Mouse (Mus musculus) heart, embryonic 15.5 days (tissue): ENCODE results near the gene Hist1h3b. TPM values are rescaled to one million over a fixed set of nuclear protein-coding genes. Genes with fewer than 3 reads are reported as not detected.
"Not testable (repeated sequence)": the region's sequence is repeated elsewhere in the genome, so short reads cannot be mapped to it uniquely, and the experiment has no call there.

ENCODE experiments used
- ATAC-seq: fragments of 200-750 bp; cut with Nextera tagmentation; replicated peaks from 2 replicates; pipeline ENCODE4 v1.8.0; 2017; ENCODE audit warnings: low read depth, moderate TSS enrichment; ENCODE audit not compliant: insufficient number of reproducible peaks, insufficient read depth, low FRiP score
- H3K27ac ChIP-seq: fragments of 300-500 bp; sonication (generic); 2 replicates; pipeline ENCODE4 v1.5.1; 2015; ENCODE audit warnings: mild to moderate bottlenecking, inconsistent platforms
- H3K27me3 ChIP-seq: fragments of 300-500 bp; sonication (generic); 2 replicates; pipeline ENCODE4 v1.6.1; 2015; ENCODE audit warnings: inconsistent platforms
- H3K36me3 ChIP-seq: fragments of 300-500 bp; sonication (generic); 2 replicates; pipeline ENCODE4 v1.6.1; 2015; ENCODE audit warnings: mild to moderate bottlenecking, inconsistent platforms
- H3K4me1 ChIP-seq: fragments of 300-500 bp; sonication (generic); replicated peaks from 2 replicates; pipeline ENCODE4 v1.6.1; 2015; ENCODE audit warnings: inconsistent platforms
- H3K4me2 ChIP-seq: fragments of 300-500 bp; sonication (generic); 2 replicates; pipeline ENCODE4 v1.6.1; 2015; ENCODE audit warnings: inconsistent platforms, mild to moderate bottlenecking, moderate library complexity
- H3K4me3 ChIP-seq: fragments of 300-500 bp; sonication (generic); 2 replicates; pipeline ENCODE4 v1.5.1; 2015; ENCODE audit warnings: mild to moderate bottlenecking, inconsistent platforms
- H3K9ac ChIP-seq: fragments of 300-500 bp; sonication (generic); 2 replicates; pipeline ENCODE4 v1.6.1; 2015; ENCODE audit warnings: mild to moderate bottlenecking, inconsistent platforms
- H3K9me3 ChIP-seq: fragments of 300-500 bp; sonication (generic); replicated peaks from 2 replicates; pipeline ENCODE4 v1.6.1; 2016; ENCODE audit warnings: inconsistent platforms
- WGBS: fragments of 180-500 bp; shearing (Covaris S2); methylation state at CpG from one replicate; pipeline ENCODE4 v1.1.7; 2015; ENCODE audit warnings: mixed read lengths; 5-methylcytosine and 5-hydroxymethylcytosine counted together
- polyA plus RNA-seq: library from polyadenylated mRNA; unstranded; fragments of >200 nt; fragmentation: Nextera tagmentation; extraction: Ambion mirVana; gene quantifications from 2 replicates; pipeline ENCODE4 v1.2.1, GENCODE M21; 2015

Hist1h3b gene
- polyA plus RNA-seq, 1 experiment from 2014 or later: 4.7 TPM

DNA sequence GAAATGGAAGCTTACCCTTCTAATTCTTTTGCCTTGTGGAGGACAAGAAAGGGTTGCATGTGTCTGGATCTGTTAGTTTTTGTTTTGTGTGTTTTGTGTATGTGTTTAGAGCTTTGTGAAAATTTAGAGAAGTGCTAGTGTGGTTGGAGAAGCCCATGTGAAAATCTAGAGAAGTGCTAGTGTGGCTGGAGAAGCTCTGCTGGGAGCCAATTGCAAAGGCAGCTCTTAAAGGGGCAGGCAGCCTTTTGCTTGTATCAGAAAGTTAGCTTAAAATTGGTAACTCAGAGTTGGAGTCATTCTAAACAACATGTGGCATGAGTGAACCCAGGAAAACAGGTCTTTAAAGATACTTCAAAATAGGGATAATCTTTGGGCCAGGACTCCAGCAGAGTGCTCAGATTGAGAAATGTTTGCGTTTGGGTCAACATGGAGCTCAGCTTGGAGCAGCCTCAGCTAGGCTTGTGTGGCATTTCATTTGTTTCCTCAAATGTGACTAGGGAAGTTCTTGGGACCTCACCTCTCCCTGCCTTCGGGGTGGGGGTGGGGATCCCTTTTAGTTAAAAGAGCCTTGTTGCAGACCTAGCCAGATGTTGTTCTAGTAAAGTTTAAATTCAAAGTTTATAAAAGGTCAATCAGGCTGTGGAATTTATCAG is 34.3 kb upstream of the Hist1h3b start:
- not testable (repeated sequence) for H3K9ac ChIP-seq, H3K27ac ChIP-seq, H3K4me2 ChIP-seq, H3K9me3 ChIP-seq, H3K36me3 ChIP-seq, H3K4me1 ChIP-seq, ATAC-seq, H3K4me3 ChIP-seq, H3K27me3 ChIP-seq
- 17% methylated on average over 2 of the region's 2 CpGs for WGBS

DNA sequence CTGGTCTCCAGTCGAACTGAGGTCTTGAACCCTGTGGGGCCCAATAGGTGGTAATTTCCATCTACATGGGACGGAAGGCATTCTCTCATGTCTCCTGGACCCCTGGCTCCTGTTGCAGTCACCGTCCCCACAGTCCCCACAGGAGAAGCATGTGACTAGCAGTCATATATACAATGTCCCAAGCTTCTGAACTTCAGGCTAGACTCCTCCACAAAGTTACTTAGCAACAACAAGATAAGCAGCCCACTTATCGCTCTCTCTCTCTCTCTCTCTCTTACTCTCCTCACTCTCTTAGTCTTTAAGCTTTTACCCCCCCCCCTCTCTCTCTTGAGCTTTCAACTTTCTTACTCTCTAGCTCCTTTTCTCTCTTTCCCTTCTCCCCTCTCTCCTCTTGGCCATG is 27.8 kb upstream of the Hist1h3b start:
- ATAC-seq: no peak
- H3K9ac ChIP-seq: no peak overlapping the region
- no peak overlapping the region for H3K4me3 ChIP-seq
- no peaks in the 10 kb centered on the region for H3K9me3 ChIP-seq
- no peak overlapping the region for H3K4me2 ChIP-seq
- H3K4me1 ChIP-seq: peaks cover 2% of the 10 kb centered on the region; the same call in 1 of the 2 replicates
- H3K27ac ChIP-seq: no peak overlapping the region
- H3K27me3 ChIP-seq: no peaks in the 10 kb centered on the region
- H3K36me3 ChIP-seq: no peaks in the 10 kb centered on the region
- 50% methylated on average over 4 of the region's 4 CpGs for WGBS

DNA sequence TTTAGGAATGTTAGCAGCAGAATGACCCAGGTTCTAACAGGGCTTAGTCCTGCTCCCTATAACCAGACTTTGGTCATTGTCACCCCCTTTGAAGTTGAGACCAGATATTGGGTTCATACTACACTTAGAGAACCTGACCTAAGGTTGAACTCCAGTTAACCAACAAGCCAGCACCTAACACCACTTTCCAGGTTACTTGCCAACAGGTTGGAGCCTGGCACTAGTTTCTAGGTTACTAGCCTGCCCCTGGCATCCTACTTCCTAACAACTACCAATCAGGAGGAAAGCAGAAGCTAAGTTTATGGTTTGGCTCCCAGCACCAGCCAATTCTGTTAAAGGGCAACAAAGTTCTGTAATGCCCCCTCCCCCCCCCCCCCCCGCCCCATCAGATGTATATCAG is 26.9 kb upstream of the Hist1h3b start:
- H3K4me1 ChIP-seq: peaks cover 2% of the 10 kb centered on the region; the same call in 1 of the 2 replicates
- no peak overlapping the region for H3K4me2 ChIP-seq
- no peaks in the 10 kb centered on the region for H3K36me3 ChIP-seq
- no peaks in the 10 kb centered on the region for H3K9me3 ChIP-seq
- no peaks in the 10 kb centered on the region for H3K27me3 ChIP-seq
- WGBS: 80% methylated on average over 1 of the region's 1 CpGs
- H3K9ac ChIP-seq: no peak overlapping the region
- ATAC-seq: no peak
- no peak overlapping the region for H3K27ac ChIP-seq
- H3K4me3 ChIP-seq: no peak overlapping the region

DNA sequence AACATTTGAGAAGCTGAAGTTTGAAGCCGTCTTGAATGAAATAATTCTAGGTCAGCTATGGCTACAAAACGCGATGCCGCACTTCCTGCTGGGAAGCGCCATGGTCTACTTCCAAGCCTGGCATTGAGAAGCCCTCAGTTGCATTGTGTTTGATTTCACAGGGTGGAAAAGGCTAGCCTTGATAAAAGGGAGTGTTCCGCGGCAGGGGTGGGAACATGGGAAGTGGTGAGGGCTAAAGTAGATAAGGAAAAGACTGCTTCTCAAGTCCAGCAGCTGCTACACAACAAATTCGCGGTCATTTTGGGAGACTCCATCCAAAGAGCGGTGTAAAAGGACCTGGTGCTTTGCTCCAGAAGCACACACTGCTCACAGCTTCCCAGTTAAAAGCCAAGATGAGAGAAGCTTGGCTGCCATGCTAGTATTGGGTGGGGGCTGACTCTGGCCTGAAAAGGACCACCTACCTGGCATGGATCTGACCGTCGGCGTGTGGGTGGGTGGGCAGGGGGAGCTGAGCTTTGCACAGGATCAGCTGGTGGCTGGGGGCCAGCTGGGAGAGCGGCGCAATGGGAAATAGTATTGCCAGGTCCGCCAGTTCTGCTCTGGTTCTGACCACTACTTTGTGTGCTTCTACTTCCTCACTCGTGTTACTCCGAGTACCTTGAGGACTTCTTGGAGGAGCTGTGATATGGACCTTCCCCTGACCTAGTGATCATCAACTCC is 23.4 kb upstream of the Hist1h3b start:
- peaks cover 9% of the 10 kb centered on the region for H3K4me1 ChIP-seq
- no peak for ATAC-seq
- H3K27ac ChIP-seq: 0 out of 2 replicates have a peak overlapping the region, but pooled peaks have one; percentile 1
- no peak overlapping the region for H3K4me2 ChIP-seq
- no peaks in the 10 kb centered on the region for H3K27me3 ChIP-seq
- 70% methylated on average over 18 of the region's 18 CpGs for WGBS
- H3K9me3 ChIP-seq: no peaks in the 10 kb centered on the region
- no peak overlapping the region for H3K4me3 ChIP-seq
- no peaks in the 10 kb centered on the region for H3K36me3 ChIP-seq
- no peak overlapping the region for H3K9ac ChIP-seq

DNA sequence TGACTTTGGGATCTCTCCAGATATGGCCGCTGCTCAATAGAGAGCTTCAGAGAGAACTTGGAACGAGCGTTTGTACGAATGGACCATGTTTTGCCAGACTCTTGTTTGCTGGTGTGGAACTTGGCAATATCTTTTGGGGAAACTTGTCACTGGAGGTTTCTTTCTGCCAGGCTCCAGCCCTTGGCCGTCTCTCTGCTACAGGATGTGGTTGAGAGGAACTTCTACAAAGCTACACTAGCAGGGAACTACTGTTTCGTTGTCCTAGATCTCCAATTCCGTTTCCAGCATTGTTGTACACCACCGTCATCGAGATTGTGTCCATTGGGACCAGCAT is 22.9 kb upstream of the Hist1h3b start:
- Histone ChIP-seq H3K27ac (0 out of 2 replicates have a peak overlapping the region, but pooled peaks have one; percentile 1), H3K9me3 (no peaks in the 10 kb centered on the region), H3K27me3 (no peaks in the 10 kb centered on the region), H3K9ac (no peak overlapping the region), H3K4me2 (no peak overlapping the region), H3K4me1 (peaks cover 7% of the 10 kb centered on the region), H3K36me3 (no peaks in the 10 kb centered on the region), H3K4me3 (no peak overlapping the region)
- no peak for ATAC-seq
- 82% methylated on average over 9 of the region's 9 CpGs for WGBS

DNA sequence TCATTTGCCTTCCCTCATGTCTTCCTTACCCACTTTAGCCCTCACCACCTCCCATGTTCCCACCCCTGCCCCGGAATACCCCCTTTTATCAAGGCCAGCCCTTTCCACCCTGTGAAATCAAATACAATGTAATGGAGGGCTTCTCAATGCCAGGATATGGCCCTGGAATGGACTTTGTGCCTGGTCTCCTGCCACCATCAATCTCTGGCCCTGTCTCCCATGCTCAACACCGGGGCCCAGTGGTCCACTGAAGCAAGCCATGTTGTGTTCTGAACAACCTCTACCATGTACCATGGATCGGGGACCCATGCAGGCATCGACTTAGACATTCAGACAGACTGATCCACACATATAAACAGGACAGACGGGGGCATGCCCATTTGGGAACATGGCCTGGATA is 22.4 kb upstream of the Hist1h3b start:
- no peak for ATAC-seq
- no peaks in the 10 kb centered on the region for H3K27me3 ChIP-seq
- H3K4me1 ChIP-seq: peaks cover 6% of the 10 kb centered on the region
- H3K27ac ChIP-seq: no peak overlapping the region
- 92% methylated on average over 5 of the region's 5 CpGs for WGBS
- H3K4me3 ChIP-seq: no peak overlapping the region
- H3K9ac ChIP-seq: no peak overlapping the region
- H3K4me2 ChIP-seq: no peak overlapping the region
- no peaks in the 10 kb centered on the region for H3K36me3 ChIP-seq
- H3K9me3 ChIP-seq: no peaks in the 10 kb centered on the region

DNA sequence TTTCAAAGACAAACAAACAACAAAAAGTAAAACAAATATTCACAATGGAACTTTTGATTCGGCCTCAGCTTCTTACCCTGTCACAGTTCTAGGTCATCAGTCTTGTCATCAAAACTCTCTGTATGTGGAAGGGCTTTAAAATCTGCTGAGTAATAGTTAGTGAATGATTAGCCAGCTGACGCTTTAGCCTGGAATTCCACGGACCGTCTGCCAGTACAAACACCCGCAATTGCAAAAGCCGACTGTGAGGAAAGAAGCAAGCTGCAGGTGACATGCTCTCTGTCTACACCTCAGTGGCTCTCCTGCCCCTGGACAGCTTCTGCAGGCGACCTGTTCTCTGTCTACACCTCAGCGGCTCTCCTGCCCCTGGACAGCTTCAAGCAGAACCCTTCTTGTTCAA is 21.6 kb upstream of the Hist1h3b start:
- H3K9me3 ChIP-seq: no peaks in the 10 kb centered on the region
- no peaks in the 10 kb centered on the region for H3K36me3 ChIP-seq
- 13% methylated on average over 8 of the region's 8 CpGs for whole genome bisulfite sequencing
- peaks cover 6% of the 10 kb centered on the region for H3K4me1 ChIP-seq
- no peak overlapping the region for H3K4me3 ChIP-seq
- ATAC-seq: no peak
- no peak overlapping the region for H3K4me2 ChIP-seq
- H3K27ac ChIP-seq: no peak overlapping the region
- H3K27me3 ChIP-seq: no peaks in the 10 kb centered on the region
- H3K9ac ChIP-seq: no peak overlapping the region

DNA sequence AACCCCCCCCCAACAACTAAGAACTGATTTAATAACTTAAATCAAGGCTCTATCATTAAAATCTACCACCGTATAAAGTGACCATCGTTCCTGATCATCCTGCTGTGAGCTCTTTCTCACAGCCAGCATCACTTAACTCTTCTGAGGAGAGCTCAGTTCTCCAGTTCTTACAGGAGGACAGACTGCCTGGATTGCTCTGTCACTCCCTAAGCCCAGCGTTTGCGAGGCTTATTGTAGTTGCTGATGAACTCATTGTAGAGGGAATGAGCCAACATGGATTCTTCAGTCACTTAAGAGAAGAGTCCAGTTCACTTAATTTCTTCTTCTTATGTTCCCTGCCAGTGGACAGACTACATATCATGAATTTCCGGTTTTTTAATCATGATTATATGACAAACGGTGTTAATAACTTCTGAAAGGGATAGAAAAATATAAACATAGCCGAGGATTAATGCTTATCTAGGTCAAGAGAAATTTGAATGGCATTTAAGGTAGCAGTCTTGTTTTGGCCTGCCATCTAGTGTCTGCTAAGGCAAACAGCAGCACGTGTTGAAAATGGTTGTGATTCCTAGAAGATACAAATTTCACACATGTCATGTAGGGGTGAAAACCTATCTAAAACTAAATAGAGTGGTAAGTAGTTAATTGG is 19.8 kb upstream of the Hist1h3b start:
- no peak for ATAC-seq
- WGBS: 22% methylated on average over 8 of the region's 8 CpGs

DNA sequence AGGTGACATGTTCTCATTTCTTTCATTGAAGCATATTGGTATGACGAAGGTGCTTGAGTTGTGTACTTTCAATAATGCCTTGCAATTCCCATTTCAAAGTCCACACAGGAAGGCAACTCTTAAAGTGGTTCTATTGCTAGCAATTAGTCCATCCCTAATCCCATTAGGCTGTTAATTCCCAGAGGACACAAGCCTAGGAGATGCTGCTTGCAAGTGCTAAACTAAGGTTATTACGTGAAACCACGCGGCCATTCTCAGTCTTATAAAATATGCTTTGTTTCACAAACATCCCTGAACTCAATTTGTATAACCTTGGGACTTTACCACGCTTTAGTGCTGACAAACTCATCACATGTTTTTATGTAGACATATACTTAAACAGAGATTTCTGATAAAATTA is 15.0 kb upstream of the Hist1h3b start:
- H3K27me3 ChIP-seq: no peaks in the 10 kb centered on the region
- ATAC-seq: no peak
- H3K9ac ChIP-seq: no peak overlapping the region
- no peaks in the 10 kb centered on the region for H3K36me3 ChIP-seq
- WGBS: 86% methylated on average over 5 of the region's 5 CpGs
- no peak overlapping the region for H3K4me2 ChIP-seq
- H3K4me1 ChIP-seq: peaks cover 20% of the 10 kb centered on the region
- no peak overlapping the region for H3K27ac ChIP-seq
- no peak overlapping the region for H3K4me3 ChIP-seq
- no peaks in the 10 kb centered on the region for H3K9me3 ChIP-seq

More for the DNA sequence above, 19.8 kb upstream of the Hist1h3b start:
- no peak overlapping the region for H3K4me3 ChIP-seq
- no peak overlapping the region for H3K9ac ChIP-seq
- no peak overlapping the region for H3K4me2 ChIP-seq
- H3K4me1 ChIP-seq: peaks cover 6% of the 10 kb centered on the region
- H3K36me3 ChIP-seq: no peaks in the 10 kb centered on the region
- H3K9me3 ChIP-seq: no peaks in the 10 kb centered on the region
- no peaks in the 10 kb centered on the region for H3K27me3 ChIP-seq
- no peak overlapping the region for H3K27ac ChIP-seq

DNA sequence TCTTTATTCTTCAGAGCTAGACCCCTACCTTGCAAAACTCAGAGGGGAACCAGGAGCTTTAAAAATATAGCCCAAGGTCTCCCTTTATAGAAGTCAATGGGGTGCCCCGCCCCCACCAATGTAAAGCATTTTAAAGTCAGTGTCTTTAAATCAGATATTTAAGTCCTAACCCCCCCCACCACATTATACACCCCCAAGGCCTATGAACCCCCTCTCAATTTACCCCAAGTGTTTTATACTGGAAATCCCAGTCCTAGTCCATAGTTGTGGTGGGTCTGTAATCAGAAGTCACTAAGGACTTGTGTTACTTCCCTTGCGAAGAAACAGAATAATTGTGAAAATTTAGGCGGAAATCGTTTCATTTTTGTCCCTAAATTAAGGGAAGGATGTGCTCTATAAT is 14.0 kb upstream of the Hist1h3b start:
- Histone ChIP-seq H3K4me2 (peak overlapping the region; percentile 97), H3K36me3 (no peaks in the 10 kb centered on the region), H3K9me3 (no peaks in the 10 kb centered on the region), H3K27ac (peak overlapping the region; percentile 99), H3K27me3 (no peaks in the 10 kb centered on the region), H3K9ac (peak overlapping the region; percentile 92; the same call in 1 of the 2 replicates), H3K4me1 (peaks cover 19% of the 10 kb centered on the region), H3K4me3 (peak overlapping the region; percentile 74)
- no peak for ATAC-seq
- WGBS: 23% methylated on average over 4 of the region's 4 CpGs

DNA sequence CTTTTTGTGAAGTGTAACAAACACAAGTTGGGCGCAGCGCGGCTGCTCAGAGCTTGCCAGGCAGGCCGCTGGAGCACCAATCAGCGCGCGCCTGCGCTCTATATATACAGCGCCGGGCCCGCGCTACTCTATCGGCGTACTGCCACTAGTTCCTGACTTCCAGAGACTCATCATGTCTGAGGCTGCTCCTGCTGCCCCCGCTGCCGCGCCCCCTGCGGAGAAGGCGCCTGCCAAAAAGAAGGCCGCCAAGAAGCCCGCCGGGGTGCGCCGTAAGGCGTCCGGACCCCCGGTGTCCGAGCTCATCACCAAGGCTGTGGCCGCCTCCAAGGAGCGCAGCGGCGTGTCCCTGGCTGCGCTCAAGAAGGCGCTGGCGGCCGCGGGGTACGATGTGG is 13.4 kb upstream of the Hist1h3b start, which contains the start of gene Hist1h1c:
Hist1h1c (plus strand) TSS at position 132 of the 392 bp plus-strand sequence.
- peak; percentile 91 for ATAC-seq
- WGBS: under 1% methylated on average over 38 of the region's 38 CpGs
- H3K4me1 ChIP-seq: peaks cover 19% of the 10 kb centered on the region

More for the DNA sequence above, 13.4 kb upstream of the Hist1h3b start, which contains the start of gene Hist1h1c:
- H3K9ac ChIP-seq: peak within 1 kb of the TSS; percentile 92
- H3K4me3 ChIP-seq: peak within 1 kb of the TSS; percentile 74
- H3K9me3 ChIP-seq: no peaks in the 10 kb centered on the region
- no peaks in the 10 kb centered on the region for H3K27me3 ChIP-seq
- peak within 1 kb of the TSS; percentile 99 for H3K27ac ChIP-seq
- H3K36me3 ChIP-seq: no peaks in the 10 kb centered on the region
- peak within 1 kb of the TSS; percentile 97 for H3K4me2 ChIP-seq
